Mouse (Mus musculus): ENCODE data around the gene Ubtd2.

The Ubtd2 gene

GRCm38 (mm10) chr11:32495283-32495682, 40.1 kb downstream of the Ubtd2 start:
- ChIA-PET CTCF (no interaction called here), POLR2A (interaction anchor here in 1 of 4 experiments (0.7 kb wide), 1 partner anchor 162 kb away, joined by 4 read pairs; no protein-coding TSS in a partner anchor)

GRCm38 (mm10) chr11:32498757-32499535, 43.8 kb downstream of the Ubtd2 start:
- POLR2A ChIA-PET = interaction anchor here in 2 of 4 experiments (0.9 to 1.1 kb wide), 2 partner anchors 10 to 26 kb away, joined by 3 read pairs; no protein-coding TSS in a partner anchor
- CTCF ChIA-PET = interaction anchor here in 1 of 4 experiments (1.0 kb wide), 1 partner anchor 12 kb away, joined by 3 read pairs; no protein-coding TSS in a partner anchor

- CTCF ChIA-PET = no interaction called here
- POLR2A ChIA-PET = no interaction called here
Measured at GRCm38 (mm10) chr11:32499931-32500330, 44.8 kb downstream of the Ubtd2 start.

- CTCF ChIA-PET = no interaction called here
- POLR2A ChIA-PET = no interaction called here
Measured at GRCm38 (mm10) chr11:32503711-32504110, 48.5 kb downstream of the Ubtd2 start.

- ChIA-PET CTCF (no interaction called here), POLR2A (interaction anchor here in 1 of 4 experiments (0.7 kb wide), 1 partner anchor 336 kb away, joined by 3 read pairs; no protein-coding TSS in a partner anchor)
Measured at GRCm38 (mm10) chr11:32505091-32505739, 50.0 kb downstream of the Ubtd2 start.

- ChIA-PET CTCF (interaction anchor here in 3 of 4 experiments (0.6 to 1.2 kb wide), 6 partner anchors 8 to 642 kb away, joined by 3 to 4 read pairs (median 3); partner anchors contain the start of gene Hbq1b (in 1 of the 3)), POLR2A (interaction anchor here in 2 of 4 experiments (0.6 to 2.5 kb wide), 3 partner anchors 12 to 73 kb away, joined by 3 to 7 read pairs (median 4); partner anchors contain the start of gene Stk10 (in 1 of the 2))
Measured at GRCm38 (mm10) chr11:32510930-32511329, 55.8 kb downstream of the Ubtd2 start.

- CTCF ChIA-PET = interaction anchor here in 1 of 4 experiments (0.7 kb wide), 2 partner anchors 90 to 203 kb away, joined by 3 to 6 read pairs; no protein-coding TSS in a partner anchor
Measured at GRCm38 (mm10) chr11:32514853-32515252, 59.7 kb downstream of the Ubtd2 start.

GRCm38 (mm10) chr11:32516091-32516490, 60.9 kb downstream of the Ubtd2 start:
- POLR2A ChIA-PET = interaction anchor here in 2 of 4 experiments (0.6 to 1.8 kb wide), 6 partner anchors 8 to 99 kb away, joined by 3 to 9 read pairs (median 4); partner anchors contain the start of gene Stk10 (in 2 of the 2)
- CTCF ChIA-PET = no interaction called here

More at GRCm38 (mm10) chr11:32514853-32515252, 59.7 kb downstream of the Ubtd2 start:
- POLR2A ChIA-PET = interaction anchor here in 2 of 4 experiments (0.7 to 1.2 kb wide), 3 partner anchors 18 to 760 kb away, joined by 3 to 9 read pairs (median 4); partner anchors contain the start of gene Stk10 (in 1 of the 2)

- ChIA-PET POLR2A (interaction anchor here in 3 of 4 experiments (0.5 to 1.8 kb wide), 5 partner anchors 16 to 158 kb away, joined by 3 to 4 read pairs (median 3); partner anchors contain the start of gene Stk10 (in 1 of the 3)), CTCF (interaction anchor here in 2 of 4 experiments (0.9 to 1.1 kb wide), 2 partner anchors 75 to 335 kb away, joined by 3 read pairs; no protein-coding TSS in a partner anchor)
Measured at GRCm38 (mm10) chr11:32516916-32517712, 61.9 kb downstream of the Ubtd2 start.

GRCm38 (mm10) chr11:32518770-32519169, 63.6 kb downstream of the Ubtd2 start:
- ChIA-PET CTCF (no interaction called here), POLR2A (interaction anchor here in 1 of 4 experiments (0.7 to 1.5 kb wide), 2 partner anchors 13 to 105 kb away, joined by 3 to 4 read pairs; partner anchors contain the start of gene Efcab9)

GRCm38 (mm10) chr11:32519354-32519753, 64.2 kb downstream of the Ubtd2 start:
- POLR2A ChIA-PET = interaction anchor here in 1 of 4 experiments (1.5 kb wide), 1 partner anchor 12 kb away, joined by 4 read pairs; the partner anchor contains the start of gene Efcab9
- CTCF ChIA-PET = no interaction called here

- CTCF ChIA-PET = interaction anchor here in 1 of 4 experiments (0.7 kb wide), 1 partner anchor 180 kb away, joined by 3 read pairs; no protein-coding TSS in a partner anchor
Measured at GRCm38 (mm10) chr11:32521246-32521645, 66.1 kb downstream of the Ubtd2 start.

GRCm38 (mm10) chr11:32524122-32524920, 69.2 kb downstream of the Ubtd2 start:
- POLR2A ChIA-PET = interaction anchor here in 3 of 4 experiments (0.6 to 2.5 kb wide), 6 partner anchors 8 to 56 kb away, joined by 3 to 8 read pairs (median 4); partner anchors contain the start of gene Stk10 (in 1 of the 3)
- CTCF ChIA-PET = no interaction called here

More at GRCm38 (mm10) chr11:32521246-32521645, 66.1 kb downstream of the Ubtd2 start:
- POLR2A ChIA-PET = interaction anchor here in 2 of 4 experiments (1.1 to 1.9 kb wide), 4 partner anchors 8 to 22 kb away, joined by 3 to 6 read pairs (median 4); partner anchors contain the start of gene Stk10 (in 2 of the 2)

- CTCF ChIA-PET = no interaction called here
- POLR2A ChIA-PET = interaction anchor here in 2 of 4 experiments (0.6 to 1.1 kb wide), 2 partner anchors 10 to 73 kb away, joined by 3 to 4 read pairs; no protein-coding TSS in a partner anchor
Measured at GRCm38 (mm10) chr11:32527006-32527405, 71.8 kb downstream of the Ubtd2 start.

GRCm38 (mm10) chr11:32530151-32530550, 75.0 kb downstream of the Ubtd2 start:
- CTCF ChIA-PET = no interaction called here
- POLR2A ChIA-PET = no interaction called here

GRCm38 (mm10) chr11:32531871-32532764, 76.9 kb downstream of the Ubtd2 start, which contains the start of gene Efcab9:
TSS of gene Efcab9 (minus strand) at chr11:32532081.
- POLR2A ChIA-PET = interaction anchor here in 3 of 4 experiments (0.6 to 2.6 kb wide), 35 partner anchors 8 to 550 kb away, joined by 3 to 22 read pairs (median 5); partner anchors contain the start of genes Fbxw11 (in 3 of the 3), Nprl3 (in 1 of the 3) and Rhbdf1 (in 1 of the 3)
- CTCF ChIA-PET = interaction anchor here in 3 of 4 experiments (0.5 to 1.2 kb wide), 6 partner anchors 33 to 328 kb away, joined by 3 to 4 read pairs (median 3); partner anchors contain the start of gene Snrnp25 (in 1 of the 3)

Data from embryonic stem cell, embryonic (primary cell).